Mouse (Mus musculus) retina, postnatal 1 day (tissue): ENCODE results near the gene Carhsp1.
A peak's percentile ranks its signal among the peaks of the same experiment; 100 is the strongest.

Source experiments
- DNase-seq: peaks from one replicate; pipeline ENCODE4 v3.0.0-alpha.2; 2012

Carhsp1 gene

GRCm38 (mm10) chr16:8674165-8674564 is 2.2 kb upstream of the Carhsp1 start:
- peak; percentile 89 for DNase-seq

- no peak for DNase-seq
These were observed 1.4 kb upstream of the Carhsp1 start for GRCm38 (mm10) chr16:8673343-8673742.

GRCm38 (mm10) chr16:8672811-8673210 is 856 bp upstream of the Carhsp1 start:
- no peak for DNase-seq

- no peak for DNase-seq
These were observed 364 bp upstream of the Carhsp1 start for GRCm38 (mm10) chr16:8672350-8672687.

GRCm38 (mm10) chr16:8670041-8671035 is 1.6 kb downstream of the Carhsp1 start:
- peak; percentile 91 for DNase-seq

- DNase-seq: no peak
These were observed 2.5 kb downstream of the Carhsp1 start for GRCm38 (mm10) chr16:8669432-8669831.

- no peak for DNase-seq
These were observed 3.6 kb downstream of the Carhsp1 start for GRCm38 (mm10) chr16:8668386-8668785.

- DNase-seq: no peak
These were observed 4.1 kb downstream of the Carhsp1 start for GRCm38 (mm10) chr16:8667814-8668213.

- DNase-seq: no peak
These were observed 4.7 kb downstream of the Carhsp1 start for GRCm38 (mm10) chr16:8667261-8667660.

GRCm38 (mm10) chr16:8666452-8666851 is 5.5 kb downstream of the Carhsp1 start:
- no peak for DNase-seq

- DNase-seq: no peak
These were observed 6.6 kb downstream of the Carhsp1 start for GRCm38 (mm10) chr16:8665367-8665766.

GRCm38 (mm10) chr16:8663606-8664539 is 8.1 kb downstream of the Carhsp1 start:
- DNase-seq: no peak

GRCm38 (mm10) chr16:8663022-8663421 is 8.9 kb downstream of the Carhsp1 start:
- no peak for DNase-seq

GRCm38 (mm10) chr16:8658764-8659163 is 13.2 kb downstream of the Carhsp1 start:
- no peak for DNase-seq

- no peak for DNase-seq
These were observed 13.6 kb downstream of the Carhsp1 start for GRCm38 (mm10) chr16:8658349-8658748.

- DNase-seq: no peak
These were observed 15.7 kb downstream of the Carhsp1 start for GRCm38 (mm10) chr16:8656256-8656655.

GRCm38 (mm10) chr16:8655599-8655998 is 16.4 kb downstream of the Carhsp1 start:
- DNase-seq: no peak

- no peak for DNase-seq
These were observed 16.8 kb downstream of the Carhsp1 start for GRCm38 (mm10) chr16:8655108-8655507.

GRCm38 (mm10) chr16:8650007-8650406 is 21.9 kb downstream of the Carhsp1 start:
- no peak for DNase-seq

GRCm38 (mm10) chr16:8645546-8645945 is 26.4 kb downstream of the Carhsp1 start:
- DNase-seq: no peak

- peak; percentile 51 for DNase-seq
These were observed 28.1 kb downstream of the Carhsp1 start for GRCm38 (mm10) chr16:8643855-8644254.

GRCm38 (mm10) chr16:8639466-8640191 is 32.3 kb downstream of the Carhsp1 start:
- DNase-seq: no peak

- DNase-seq: no peak
These were observed 33.8 kb downstream of the Carhsp1 start for GRCm38 (mm10) chr16:8638131-8638530.
